21 mouse cellular contexts compared by ENCODE assay signal in the genomic region with DNA sequence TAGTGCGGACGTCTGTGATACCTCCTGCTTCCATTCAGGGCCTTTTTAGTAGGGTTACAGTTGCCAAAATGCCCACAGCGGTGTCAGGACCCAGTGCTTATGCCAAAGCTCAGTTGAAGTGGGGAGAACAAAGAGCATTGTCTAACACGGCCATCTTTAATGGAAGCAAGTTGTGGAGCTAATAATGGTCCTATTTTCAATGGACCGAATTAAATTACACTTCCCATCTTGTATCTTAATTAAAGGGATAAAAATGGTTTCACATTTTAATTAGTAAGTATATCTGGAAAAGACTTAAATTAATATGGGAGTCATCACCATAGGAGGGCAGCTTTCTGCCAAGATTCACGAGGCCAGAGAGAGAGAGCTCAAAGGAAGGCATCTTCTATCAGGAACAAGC.
DNase-seq lines count a peak whose midpoint lies in the region; ATAC-seq and TF ChIP-seq lines count a peak whose summit lies in the region.
"Had no signal": no experiment of that assay in that cellular context is flagged by ENCODE, and none has a peak within 500 bp of the region (broad histone marks: within the 10 kb centered on the region; RNA-seq: fewer than 3 reads in every experiment).

No protein-coding gene starts in this region.

- ATAC-seq in megakaryocyte progenitor cell, adult 5-6 weeks (replicated peaks; ENCODE audit: poor library complexity) = no peak
- ATAC-seq: activated CD4-positive, CD25-positive, alpha-beta regulatory T cell, adult 4 months; CD4-positive, CD25-positive, alpha-beta regulatory T cell, adult 4 months; Patski had no signal

- DNase-seq in retina, postnatal 1 day = peak; percentile 77
- DNase-seq in retina, embryonic 14.5 days (ENCODE audit: low spot score) = no peak
- peak; percentile 72 for DNase-seq in Muller cell, postnatal 12 days (ENCODE audit: inconsistent ontology term)
- DNase-seq in brain, embryonic 14.5 days (ENCODE audit: low read depth) = peak; percentile 44
- DNase-seq in cerebellum, adult 8-10 months = no peak
- DNase-seq: adrenal gland, adult 2 months; adrenal gland, adult 8-10 months; adrenal gland, postnatal 10 days; adrenal gland, postnatal 14 days; adrenal gland, postnatal 25 days; adrenal gland, postnatal 36 days; B cell, adult 2 months; cerebellum, adult 11 months; cerebellum, adult 11-12 months; cerebellum, adult 18-20 months; cerebellum, adult 2 months; cerebellum, adult 9-10 months had no signal

- no peak for TF ChIP-seq CTCF in brain, embryonic 14.5 days (IDR thresholded peaks at IDR 0.05; ENCODE audit: borderline replicate concordance, extremely low read depth, insufficient read depth, insufficient read length)

- no peak for TF ChIP-seq POLR2A in brain, embryonic 14.5 days (IDR thresholded peaks at IDR 0.05; ENCODE audit: borderline replicate concordance, extremely low read depth, insufficient read depth, insufficient read length, poor library complexity, severe bottlenecking)

Comparison
In these comparisons a context has a peak if more than half of its experiments do, and no peak if none do; other contexts are left out.
1. DNase-seq: peak in retina, postnatal 1 day (single experiment), Muller cell, postnatal 12 days (single experiment) and brain, embryonic 14.5 days (single experiment); none in retina, embryonic 14.5 days (single experiment) and cerebellum, adult 8-10 months (single experiment).